Mouse (Mus musculus) myocyte (in vitro differentiated cells): ENCODE measurements around the gene Zfp362.

ENCODE experiments used
- CEBPB ChIP-seq: IDR thresholded peaks from 2 replicates; pipeline ENCODE4 v1.6.1; 2011; ENCODE audit warnings: mild to moderate bottlenecking, moderate library complexity; ENCODE audit not compliant: poor library complexity, insufficient read depth, severe bottlenecking
- E2F4 ChIP-seq: IDR thresholded peaks from one replicate; pipeline ENCODE4 v1.6.1; 2011; ENCODE audit warnings: mild to moderate bottlenecking, control low read depth, moderate library complexity; ENCODE audit not compliant: insufficient read depth
- MAX ChIP-seq: IDR thresholded peaks from one replicate; pipeline ENCODE4 v1.6.1; 2011; ENCODE audit warnings: low read depth, mild to moderate bottlenecking, control low read depth
- POLR2A ChIP-seq: IDR thresholded peaks from one replicate; pipeline ENCODE4 v1.6.1; 2011; ENCODE audit warnings: low read depth, mild to moderate bottlenecking, control low read depth, moderate library complexity; ENCODE audit not compliant: insufficient read length
- POLR2AphosphoS2 ChIP-seq: IDR thresholded peaks from one replicate; pipeline ENCODE4 v1.6.1; 2011; ENCODE audit warnings: low read depth, control low read depth; ENCODE audit not compliant: insufficient read length
- USF1 ChIP-seq: IDR thresholded peaks from one replicate; pipeline ENCODE4 v1.6.1; 2011; ENCODE audit warnings: low read depth, mild to moderate bottlenecking, control low read depth, moderate library complexity

- TF ChIP-seq POLR2A (peak; percentile 35), MAX (no peak), E2F4 (no peak), CEBPB (no peak), POLR2AphosphoS2 (peak; percentile 30), USF1 (peak; percentile 100)
Measured at GRCm38 (mm10) chr4:128811382-128812056, 5.7 kb upstream of the Zfp362 start.
